Mouse (Mus musculus) NIH3T3 (cell line): ENCODE measurements at regions not wholly inside any gene's neighbourhood (a gene's known extent, or its start where the extent isn't known, plus 50 kb on each side); places are given as distances from the start of the nearest gene placed in this dataset.

Experiments
- DNase-seq: peaks from one replicate; pipeline ENCODE4 v3.0.0-alpha.2; 2012; ENCODE audit warnings: low read depth

DNA sequence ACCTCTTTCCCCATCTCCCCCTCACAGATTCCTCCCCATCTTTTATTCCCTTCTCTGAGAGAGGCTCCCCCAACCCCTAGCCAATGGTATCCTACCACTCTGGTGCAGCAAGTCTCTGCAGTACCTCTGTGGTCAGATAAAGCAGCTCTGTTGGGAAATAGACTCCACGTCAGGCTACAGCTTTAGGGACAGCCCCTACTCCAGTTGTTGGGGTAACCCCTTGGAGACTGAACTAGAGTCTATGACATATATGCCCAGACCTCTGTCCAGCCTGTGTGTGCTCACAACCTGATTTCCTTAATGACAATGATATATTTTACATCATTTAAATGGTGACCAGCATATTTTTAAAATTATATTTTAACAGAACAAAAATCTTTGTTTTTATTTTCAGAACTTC is 1051.3 kb upstream of the Zeb2 start:
- no peak for DNase-seq

- no peak for DNase-seq
Measured at GRCm38 (mm10) chr2:46149848-46150247, 1032.7 kb upstream of the Zeb2 start.

- no peak for DNase-seq
Measured at GRCm38 (mm10) chr2:46119871-46120270, 1002.7 kb upstream of the Zeb2 start.

- peak; percentile 60 for DNase-seq
Measured at GRCm38 (mm10) chr2:46106991-46107390, 989.8 kb upstream of the Zeb2 start.

- no peak for DNase-seq
Measured at GRCm38 (mm10) chr2:46065034-46065802, 948.0 kb upstream of the Zeb2 start.

DNA sequence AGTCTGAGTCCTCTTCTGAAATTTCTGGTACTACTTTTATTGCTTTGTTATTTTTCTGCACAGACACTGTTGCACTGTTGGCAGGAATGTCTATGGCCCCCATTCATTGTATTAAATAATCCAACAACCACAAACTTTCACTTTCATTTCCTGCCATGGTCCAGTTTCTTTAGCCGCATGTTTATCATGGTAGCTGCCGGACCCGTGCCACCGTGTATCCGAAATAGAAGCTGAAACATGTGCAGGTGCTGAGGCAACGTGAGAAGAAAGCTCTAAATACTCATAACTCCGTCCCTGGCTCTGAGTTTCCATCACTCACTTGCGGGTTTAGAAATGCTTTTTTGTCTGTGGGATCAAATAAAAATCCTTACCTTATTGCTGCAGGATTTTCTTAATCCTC is 938.5 kb upstream of the Zeb2 start:
- no peak for DNase-seq

GRCm38 (mm10) chr2:46054902-46055301 is 937.7 kb upstream of the Zeb2 start:
- no peak for DNase-seq

DNA sequence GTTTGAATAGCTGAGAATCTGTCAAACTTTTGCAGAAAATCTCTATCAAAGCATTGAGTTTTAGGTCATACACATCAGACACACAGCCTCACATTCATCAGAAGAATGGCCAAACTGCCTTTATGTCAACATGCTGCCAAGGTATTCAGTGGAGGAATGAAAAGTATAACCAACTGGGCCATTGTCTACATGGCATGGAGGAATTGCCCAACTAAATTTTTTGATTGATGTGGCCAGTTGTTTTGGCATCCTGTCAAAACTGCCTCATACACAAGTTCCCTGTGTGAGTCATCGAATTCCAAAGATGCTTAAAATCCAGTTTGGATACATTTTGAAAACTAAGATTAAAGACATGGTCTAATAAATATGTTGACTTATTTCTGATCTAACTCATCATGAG is 904.7 kb upstream of the Zeb2 start:
- peak; percentile 84 for DNase-seq

DNA sequence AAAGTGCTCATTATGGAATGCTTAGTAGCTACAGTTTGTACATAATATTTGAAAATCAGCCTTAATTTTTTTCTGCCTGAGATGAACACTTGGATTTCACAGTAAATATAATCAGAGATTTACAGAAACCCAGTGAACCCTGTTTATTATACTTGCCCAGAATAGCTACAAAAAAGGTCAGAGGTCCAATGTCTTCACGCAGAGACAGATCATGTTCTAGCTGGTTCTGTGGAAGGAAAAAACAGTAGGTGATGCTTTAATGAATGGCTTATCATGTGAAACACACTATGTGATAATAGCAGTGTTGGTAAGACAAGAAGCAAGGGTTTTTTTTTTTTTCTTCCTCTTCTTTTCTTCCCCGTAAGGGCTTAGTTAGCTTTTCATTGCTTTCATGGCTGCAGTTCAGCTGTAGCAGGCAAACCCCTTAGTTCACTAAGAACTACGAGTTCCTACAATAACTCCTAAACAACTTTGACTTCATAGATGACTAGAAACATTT is 896.6 kb upstream of the Zeb2 start:
- no peak for DNase-seq

- no peak for DNase-seq
Measured at GRCm38 (mm10) chr2:46012716-46013115, 895.5 kb upstream of the Zeb2 start.

DNA sequence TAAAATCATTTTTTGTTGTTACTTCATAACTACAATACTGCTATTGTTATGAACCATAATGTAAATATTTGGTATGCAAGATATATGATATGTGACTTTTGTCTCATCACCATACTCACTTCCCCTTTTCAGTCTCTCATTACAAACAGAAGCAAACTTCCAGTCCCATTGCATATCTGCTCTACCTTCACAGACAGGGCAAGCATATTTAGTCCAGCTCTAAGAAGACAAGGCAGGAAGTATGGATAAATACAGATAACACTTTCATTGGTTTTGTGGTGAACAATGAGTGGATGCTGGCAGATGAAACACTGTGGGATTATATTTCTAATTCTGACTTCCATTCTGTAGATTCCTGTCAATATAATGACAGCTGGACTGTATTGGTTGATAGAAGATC is 858.0 kb upstream of the Zeb2 start:
- no peak for DNase-seq

GRCm38 (mm10) chr2:45968635-45969034 is 851.4 kb upstream of the Zeb2 start:
- no peak for DNase-seq

DNA sequence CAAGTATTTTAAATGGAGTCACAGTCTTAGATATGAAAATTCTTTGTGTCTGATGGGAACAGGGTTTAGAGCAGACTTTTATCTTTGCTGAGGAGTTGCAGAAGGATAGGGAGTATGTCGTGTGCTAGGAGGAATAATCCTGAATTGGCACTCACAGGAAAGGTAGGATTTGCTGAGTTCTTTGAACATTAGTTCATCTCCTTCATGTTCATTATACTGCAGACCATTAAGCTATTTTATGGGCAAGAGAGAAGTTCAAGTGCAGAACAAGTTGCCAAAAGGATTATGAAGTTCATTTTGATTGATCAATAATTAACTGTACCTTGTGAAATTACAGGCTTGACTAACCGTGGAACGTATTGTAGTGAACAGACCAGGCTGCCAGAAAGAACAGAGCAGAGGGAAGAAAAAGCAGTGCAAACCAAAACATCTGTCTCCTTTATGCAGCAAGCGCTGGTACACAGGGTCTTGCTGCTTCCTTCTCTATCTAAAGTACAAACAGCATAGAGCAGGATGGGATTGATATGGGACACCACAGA is 839.7 kb upstream of the Zeb2 start:
- no peak for DNase-seq

GRCm38 (mm10) chr2:45948758-45949157 is 831.6 kb upstream of the Zeb2 start:
- no peak for DNase-seq

DNA sequence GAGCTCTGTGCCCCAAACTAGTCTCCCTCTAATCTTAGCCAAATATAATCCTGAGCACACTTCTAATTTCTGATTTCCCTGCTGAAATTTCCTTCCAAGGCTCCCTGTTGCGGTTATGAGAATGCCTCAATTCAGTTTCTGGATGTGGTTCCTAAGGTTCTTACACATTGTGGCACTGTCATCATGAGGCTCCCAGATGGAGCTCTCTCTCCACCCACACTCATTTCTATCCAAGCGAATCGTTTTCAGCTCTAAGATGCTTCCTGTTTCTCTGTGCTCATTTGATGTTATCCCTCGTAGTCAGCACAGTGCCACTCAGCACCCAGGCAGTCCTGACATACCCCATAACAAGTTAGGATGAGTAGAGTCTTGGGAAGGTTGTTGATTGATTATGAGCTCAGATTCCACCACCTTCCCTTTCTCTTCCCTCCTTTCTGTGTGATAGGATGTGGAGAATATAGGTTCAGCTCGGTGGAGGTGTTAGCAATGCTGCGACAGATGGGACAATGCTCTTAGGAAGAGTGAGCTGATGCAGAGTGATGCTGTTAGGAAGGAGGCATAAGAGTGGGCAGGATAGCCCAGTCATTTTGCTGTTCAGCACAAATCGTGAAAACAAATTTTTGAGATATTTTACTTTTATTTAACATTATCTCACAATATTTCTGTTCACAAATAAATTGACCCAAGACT is 808.7 kb upstream of the Zeb2 start:
- DNase-seq = no peak

DNA sequence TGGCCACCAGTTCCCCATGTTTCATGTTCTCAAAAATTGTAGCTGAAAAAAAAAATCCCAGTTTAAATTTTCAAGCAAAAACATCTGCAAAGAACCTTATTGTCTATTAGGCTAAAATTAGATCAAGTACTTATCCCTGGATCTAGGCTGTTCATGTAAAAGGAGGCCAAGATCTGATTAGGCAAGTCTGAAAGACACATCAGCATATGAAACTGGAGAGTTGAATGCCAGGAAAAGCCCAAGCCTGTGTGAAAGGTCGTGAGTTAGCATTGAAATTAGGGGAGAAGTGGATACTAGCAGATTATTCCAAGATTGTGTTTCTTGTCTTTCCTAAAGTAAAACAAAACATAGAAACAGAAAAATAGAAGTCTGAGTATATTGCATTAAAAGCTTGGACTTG is 791.7 kb upstream of the Zeb2 start:
- peak; percentile 21 for DNase-seq

- no peak for DNase-seq
Measured at GRCm38 (mm10) chr2:45904623-45905235, 787.5 kb upstream of the Zeb2 start.

DNA sequence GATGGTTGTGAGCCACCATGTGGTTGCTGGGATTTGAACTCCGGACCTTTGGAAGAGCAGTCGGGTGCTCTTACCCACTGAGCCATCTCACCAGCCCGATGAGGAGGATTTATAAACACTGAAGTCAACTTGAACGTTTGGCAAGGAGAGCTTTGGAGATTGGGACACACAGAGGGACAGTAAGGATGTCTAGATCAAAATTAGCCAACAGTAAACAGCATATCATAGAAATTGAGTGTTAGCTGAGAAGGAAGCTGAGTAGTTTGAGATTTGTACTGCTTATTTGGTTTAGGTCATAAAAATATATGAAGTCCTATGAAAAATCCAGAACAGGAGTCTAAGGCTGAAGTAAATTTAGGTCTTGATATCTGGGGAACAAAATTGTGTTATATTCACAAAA is 786.9 kb upstream of the Zeb2 start:
- DNase-seq = no peak

DNA sequence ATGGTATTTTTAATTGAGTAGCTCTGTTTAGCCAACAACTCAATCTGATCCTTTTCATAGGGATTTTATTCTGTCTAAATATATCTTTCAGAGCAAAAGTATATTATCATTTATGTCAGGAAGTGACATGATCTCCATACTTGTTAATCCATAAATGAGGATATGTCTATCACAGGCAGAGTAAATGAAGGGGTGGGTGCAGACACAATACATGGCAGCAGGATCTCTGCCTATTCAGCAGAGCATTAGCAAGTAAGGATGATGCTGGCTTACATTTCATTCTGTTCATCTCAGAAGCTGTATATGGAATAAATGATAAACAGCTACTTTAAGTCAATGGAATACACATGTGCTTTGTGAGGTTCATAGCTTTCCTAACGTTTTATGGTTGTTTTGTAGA is 786.2 kb upstream of the Zeb2 start:
- no peak for DNase-seq

DNA sequence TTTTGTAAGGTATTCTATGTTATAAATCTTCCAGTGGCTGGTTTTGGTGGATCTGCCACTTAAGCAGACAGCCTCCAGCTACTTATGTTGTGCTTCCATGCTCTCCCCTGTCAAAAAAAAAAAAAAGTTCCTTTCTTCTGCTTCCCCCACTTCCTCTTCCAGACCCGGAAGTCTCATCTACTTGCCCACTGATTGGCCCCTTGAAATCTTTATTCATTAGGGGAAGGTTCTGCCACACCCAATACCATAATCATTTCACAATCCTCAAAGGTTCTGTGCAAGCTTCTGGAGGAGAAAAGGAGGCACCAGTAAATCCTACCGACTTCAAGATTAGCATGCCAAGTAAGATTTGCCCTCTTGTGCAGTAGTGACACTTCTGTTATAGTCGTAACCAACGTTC is 784.7 kb upstream of the Zeb2 start:
- DNase-seq = no peak

- no peak for DNase-seq
Measured at GRCm38 (mm10) chr2:45884680-45885079, 767.5 kb upstream of the Zeb2 start.

DNA sequence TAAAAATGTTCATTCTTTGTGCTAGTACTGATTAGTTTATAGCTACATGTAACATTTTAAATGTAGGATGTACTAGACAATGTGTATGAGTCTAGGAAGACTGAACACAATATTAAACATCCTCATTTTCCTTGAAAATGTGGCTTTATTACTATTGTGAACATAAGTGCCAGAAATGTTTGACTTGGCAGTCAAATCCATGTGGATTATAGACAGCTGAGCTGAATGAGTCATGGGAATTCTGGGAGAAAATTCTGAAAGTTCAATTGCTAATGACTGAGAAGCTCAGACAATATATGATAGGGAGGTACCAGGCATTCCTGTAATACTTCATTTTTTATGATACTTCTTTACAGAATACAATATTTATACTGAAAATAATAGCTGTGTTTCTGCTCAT is 761.5 kb upstream of the Zeb2 start:
- peak; percentile 60 for DNase-seq

- DNase-seq = peak; percentile 5
Measured at GRCm38 (mm10) chr2:45859901-45860331, 742.7 kb upstream of the Zeb2 start.
